Mouse (Mus musculus): ENCODE results near the gene Ncoa3.

The Ncoa3 gene

DNA sequence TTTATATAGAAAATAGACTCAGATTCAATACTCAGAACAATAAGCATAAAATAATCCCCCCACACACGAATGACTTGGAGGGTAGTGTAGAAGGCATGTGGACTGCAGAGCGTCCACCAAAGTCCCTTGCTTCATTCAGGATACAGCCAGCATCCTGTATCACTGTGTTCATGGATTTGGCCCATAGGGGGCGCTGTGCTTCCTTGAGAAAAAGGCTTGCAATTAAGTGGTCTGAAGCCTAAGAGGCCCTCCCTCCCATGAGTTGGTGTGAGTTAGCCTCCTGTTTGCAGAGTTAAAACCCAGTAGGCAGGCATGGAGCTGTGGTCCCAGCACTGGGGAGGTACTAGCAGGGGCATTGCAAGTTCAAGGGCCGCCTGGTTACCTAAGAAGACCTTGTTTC lies 115.9 kb downstream of the Ncoa3 start:
- DNase-seq, result peak; percentile 20

GRCm38 (mm10) chr2:166110764-166111163 lies 118.3 kb downstream of the Ncoa3 start:
- no peak for DNase-seq

DNA sequence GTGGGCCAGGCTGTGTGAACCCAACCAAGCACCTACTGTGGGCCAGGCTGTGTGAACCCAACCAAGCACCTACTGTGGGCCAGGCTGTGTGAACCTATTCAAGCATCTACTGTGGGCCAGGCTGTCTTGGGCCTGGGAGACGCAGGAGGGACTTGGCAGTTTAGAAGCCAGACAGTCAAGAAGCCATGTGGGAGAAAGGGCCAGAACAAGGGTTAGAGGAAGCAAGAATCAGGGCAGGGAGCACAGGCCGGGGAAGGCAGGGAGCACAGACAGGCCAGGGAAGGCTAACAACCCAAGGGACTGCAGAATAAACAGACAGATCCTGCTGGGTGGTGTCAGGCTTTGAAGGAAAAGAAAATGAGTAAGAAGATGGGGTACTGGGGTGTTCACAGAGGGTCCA lies 118.8 kb downstream of the Ncoa3 start:
- DNase-seq, result no peak

- DNase-seq, result no peak
These were observed 119.4 kb downstream of the Ncoa3 start for GRCm38 (mm10) chr2:166111831-166112250.

- DNase-seq, result no peak
These were observed 120.5 kb downstream of the Ncoa3 start for GRCm38 (mm10) chr2:166112986-166113385.

GRCm38 (mm10) chr2:166115571-166116277 lies 123.3 kb downstream of the Ncoa3 start:
- no peak for DNase-seq

- no peak for DNase-seq
These were observed 123.8 kb downstream of the Ncoa3 start for GRCm38 (mm10) chr2:166116278-166116608.

GRCm38 (mm10) chr2:166116704-166117103 lies 124.3 kb downstream of the Ncoa3 start:
- no peak for DNase-seq

DNA sequence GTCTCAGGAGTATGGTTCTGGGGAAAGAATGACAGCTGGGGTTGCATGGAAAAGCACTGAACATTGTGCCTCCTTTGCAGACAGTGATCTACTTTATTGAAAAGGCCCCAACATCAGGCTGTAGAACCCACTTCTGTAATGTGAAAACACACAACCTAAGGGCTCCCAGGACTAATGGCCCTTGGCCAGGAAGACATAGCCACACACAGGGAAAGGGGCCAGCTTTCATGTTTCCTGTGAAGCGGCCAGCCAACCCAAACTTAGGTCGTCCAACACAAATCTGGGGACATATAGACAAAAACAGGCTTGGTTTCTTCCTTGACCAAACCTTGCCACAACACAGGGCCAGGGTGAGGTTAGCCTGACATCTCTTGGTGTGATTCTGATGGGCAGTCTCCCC lies 127.6 kb downstream of the Ncoa3 start:
- DNase-seq, result no peak

DNA sequence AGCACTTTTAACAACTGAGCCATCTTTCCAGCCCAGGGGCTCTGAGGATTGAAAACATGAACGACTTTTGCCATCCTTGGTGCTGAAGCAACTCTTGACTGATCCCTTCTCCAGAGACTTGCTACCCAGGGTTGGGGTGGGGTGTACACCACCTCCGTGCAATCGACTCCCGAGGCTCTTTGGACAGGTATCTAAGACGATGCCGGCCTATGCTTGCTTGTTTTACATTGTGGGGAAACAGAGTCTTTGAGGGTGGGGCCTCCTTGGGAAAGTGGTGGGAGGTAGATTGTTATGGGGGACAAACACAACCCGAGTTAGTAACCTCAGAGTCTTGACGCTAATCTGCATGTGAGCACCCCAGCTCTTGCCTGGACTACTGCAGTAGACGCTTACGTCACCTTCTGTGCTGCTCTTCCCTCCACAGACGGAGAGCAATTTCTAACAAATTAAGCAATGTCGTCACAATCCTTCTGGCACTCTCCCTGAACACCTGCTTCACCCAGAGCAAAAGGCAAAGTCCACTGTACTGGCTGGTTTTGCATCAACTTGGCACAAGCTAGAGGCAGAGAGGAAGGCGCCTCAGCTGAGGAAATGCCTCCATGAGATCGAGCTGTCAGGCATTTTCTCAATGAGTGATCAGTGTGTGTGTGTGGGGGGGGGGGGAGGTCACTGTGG lies 129.4 kb downstream of the Ncoa3 start:
- no peak for DNase-seq

- no peak for DNase-seq
These were observed 130.3 kb downstream of the Ncoa3 start for GRCm38 (mm10) chr2:166122781-166123180.

All from cerebellum, adult 11-12 months (tissue).